Mouse (Mus musculus): ENCODE measurements at regions not wholly inside any gene's neighbourhood (a gene's known extent, or its start where the extent isn't known, plus 50 kb on each side); places are given as distances from the start of the nearest gene placed in this dataset.

GRCm38 (mm10) chr2:48629106-48630050 lies 184.5 kb upstream of the Acvr2a start:
- no peak for DNase-seq

- DNase-seq, result peak; percentile 16 to 19
These were observed 179.3 kb upstream of the Acvr2a start for GRCm38 (mm10) chr2:48634456-48635174.

GRCm38 (mm10) chr2:48636108-48636507 lies 177.8 kb upstream of the Acvr2a start:
- DNase-seq, result no peak

- no peak for DNase-seq
These were observed 169.8 kb upstream of the Acvr2a start for GRCm38 (mm10) chr2:48644114-48644513.

GRCm38 (mm10) chr2:48650281-48650680 lies 163.6 kb upstream of the Acvr2a start:
- no peak for DNase-seq

GRCm38 (mm10) chr2:48661222-48661621 lies 152.7 kb upstream of the Acvr2a start:
- DNase-seq, result no peak

GRCm38 (mm10) chr2:48665103-48665502 lies 148.8 kb upstream of the Acvr2a start:
- no peak for DNase-seq

- DNase-seq, result no peak
These were observed 124.8 kb upstream of the Acvr2a start for GRCm38 (mm10) chr2:48689098-48689497.

GRCm38 (mm10) chr2:48694509-48694908 lies 119.4 kb upstream of the Acvr2a start:
- DNase-seq, result no peak

- DNase-seq, result no peak
These were observed 113.0 kb upstream of the Acvr2a start for GRCm38 (mm10) chr2:48700886-48701285.

GRCm38 (mm10) chr2:48705103-48705804 lies 108.7 kb upstream of the Acvr2a start:
- no peak for DNase-seq

GRCm38 (mm10) chr2:48705805-48706150 lies 108.1 kb upstream of the Acvr2a start:
- no peak for DNase-seq

- DNase-seq, result no peak
These were observed 107.7 kb upstream of the Acvr2a start for GRCm38 (mm10) chr2:48706188-48706587.

- no peak for DNase-seq
These were observed 97.7 kb upstream of the Acvr2a start for GRCm38 (mm10) chr2:48716206-48716605.

- DNase-seq, result no peak
These were observed 96.1 kb upstream of the Acvr2a start for GRCm38 (mm10) chr2:48717770-48718169.

- no peak for DNase-seq
These were observed 95.6 kb upstream of the Acvr2a start for GRCm38 (mm10) chr2:48718261-48718660.

- no peak for DNase-seq
These were observed 83.1 kb upstream of the Acvr2a start for GRCm38 (mm10) chr2:48730780-48731179.

- no peak for DNase-seq
These were observed 80.0 kb upstream of the Acvr2a start for GRCm38 (mm10) chr2:48733936-48734335.

GRCm38 (mm10) chr2:48734521-48734920 lies 79.4 kb upstream of the Acvr2a start:
- peak; percentile 13 to 18 for DNase-seq

- DNase-seq, result no peak
These were observed 77.6 kb upstream of the Acvr2a start for GRCm38 (mm10) chr2:48736312-48736711.

Data from kidney, adult 8-10 months (tissue).